ENCODE assay signal across 25 mouse cellular contexts in the genomic region with DNA sequence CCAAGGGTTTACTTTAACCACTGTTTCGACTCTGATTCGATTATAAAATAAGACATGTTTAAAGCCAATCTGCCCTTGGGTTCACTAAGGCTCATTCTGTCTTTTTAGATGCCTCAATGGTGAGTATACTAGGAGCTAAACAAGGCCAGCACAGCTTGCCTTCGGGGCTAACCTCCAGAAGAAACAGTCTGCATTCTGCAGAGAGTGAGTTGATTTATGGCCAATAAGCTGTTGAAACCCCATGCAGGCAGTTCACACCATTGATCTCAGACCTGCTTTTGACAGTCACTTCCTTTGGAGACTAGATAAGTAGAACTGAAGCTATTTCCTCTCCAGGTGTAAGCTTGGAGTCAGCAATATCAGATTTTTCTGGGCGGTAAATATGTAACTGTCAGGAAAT.
"Had no signal": no experiment of that assay in that cellular context is flagged by ENCODE, and none has a peak within 500 bp of the region (broad histone marks: within the 10 kb centered on the region; RNA-seq: fewer than 3 reads in every experiment).

No protein-coding gene starts in this region.

- ATAC-seq: inflammation-experienced regulatory T-cells, adult 6 months; intestine, embryonic 15.5 days; intestine, postnatal 0 days; liver, embryonic 12.5 days had no signal

- H3K4me2 ChIP-seq: heart, embryonic 12.5 days; hindbrain, embryonic 12.5 days; hindbrain, embryonic 15.5 days; intestine, embryonic 15.5 days; limb, embryonic 13.5 days; limb, embryonic 15.5 days; liver, embryonic 12.5 days had no signal

- DNase-seq: gastrocnemius, adult 2 months; gastrocnemius, postnatal 10 days; gastrocnemius, postnatal 25 days; heart, adult 18-20 months; heart, postnatal 10 days; heart, postnatal 4 days; kidney, adult 18-20 months; kidney, adult 8-10 months; kidney, postnatal 4 days; left cerebral cortex, postnatal 4 days had no signal

- H3K36me3 ChIP-seq: heart, embryonic 10.5 days; heart, embryonic 12.5 days; hindbrain, embryonic 10.5 days; hindbrain, embryonic 12.5 days; hindbrain, embryonic 15.5 days; intestine, embryonic 15.5 days; limb, embryonic 13.5 days; limb, embryonic 15.5 days; liver, embryonic 12.5 days had no signal

- H3K9ac ChIP-seq: heart, embryonic 12.5 days; hindbrain, embryonic 12.5 days; hindbrain, embryonic 15.5 days; intestine, embryonic 15.5 days; limb, embryonic 13.5 days; limb, embryonic 15.5 days; liver, embryonic 12.5 days; liver, embryonic 14.5 days had no signal

- H3K4me3 ChIP-seq: gastrocnemius, adult 2 months; heart, embryonic 10.5 days; heart, embryonic 12.5 days; hindbrain, embryonic 10.5 days; hindbrain, embryonic 12.5 days; hindbrain, embryonic 15.5 days; intestine, embryonic 15.5 days; layer of hippocampus, adult 2 months; left cerebral cortex, adult 2 months; limb, embryonic 13.5 days; limb, embryonic 15.5 days; liver, embryonic 12.5 days had no signal

- H3K27me3 ChIP-seq: heart, embryonic 12.5 days; hindbrain, embryonic 12.5 days; hindbrain, embryonic 15.5 days; intestine, embryonic 15.5 days; limb, embryonic 13.5 days; limb, embryonic 15.5 days; liver, embryonic 12.5 days had no signal

- H3K9me3 ChIP-seq: heart, embryonic 10.5 days; heart, embryonic 12.5 days; hindbrain, embryonic 10.5 days; hindbrain, embryonic 12.5 days; hindbrain, embryonic 15.5 days; intestine, embryonic 15.5 days; limb, embryonic 13.5 days; limb, embryonic 15.5 days; liver, embryonic 12.5 days had no signal

- H3K27ac ChIP-seq: gastrocnemius, adult 2 months; heart, embryonic 10.5 days; hindbrain, embryonic 10.5 days; hindbrain, embryonic 12.5 days; hindbrain, embryonic 15.5 days; intestine, embryonic 15.5 days; kidney, postnatal 0 days; layer of hippocampus, adult 2 months; limb, embryonic 13.5 days; limb, embryonic 15.5 days; liver, embryonic 12.5 days; liver, embryonic 14.5 days had no signal

- H3K4me1 ChIP-seq: heart, embryonic 10.5 days; heart, embryonic 12.5 days; hindbrain, embryonic 10.5 days; hindbrain, embryonic 12.5 days; hindbrain, embryonic 15.5 days; intestine, embryonic 15.5 days; limb, embryonic 13.5 days; limb, embryonic 15.5 days; liver, embryonic 12.5 days had no signal
